Mouse (Mus musculus) cerebellum, adult 2 months (tissue): Measurements from ENCODE around the gene Tsnax. TPM values are rescaled to one million over a fixed set of nuclear protein-coding genes. Genes with fewer than 3 reads are reported as not detected.

ENCODE experiments used
- DNase-seq, 2 experiments: peaks; one replicate each; pipeline ENCODE4 v3.0.0; 2021
- H3K27ac ChIP-seq: fragments of 200-500 bp; 2 replicates; pipeline ENCODE4 v1.5.1; 2012; ENCODE audit warnings: low read length, control low read depth, inconsistent platforms; ENCODE audit not compliant: insufficient read depth
- H3K27me3 ChIP-seq: fragments of 200-500 bp; 2 replicates; pipeline ENCODE4 v1.6.1; 2012; ENCODE audit warnings: inconsistent platforms, mild to moderate bottlenecking, low read length, moderate library complexity; ENCODE audit not compliant: control insufficient read depth, insufficient read depth
- H3K4me1 ChIP-seq: fragments of 200-500 bp; 2 replicates; pipeline ENCODE4 v1.6.1; 2011; ENCODE audit warnings: low read length; ENCODE audit not compliant: control insufficient read depth, insufficient read depth
- H3K4me3 ChIP-seq: fragments of 200-500 bp; replicated peaks from 2 replicates; pipeline ENCODE3; 2011; ENCODE audit warnings: mild to moderate bottlenecking, low read depth, low read length, control low read depth; ENCODE audit not compliant: insufficient read depth
- CTCF ChIP-seq: fragments of 200-500 bp; IDR thresholded peaks from 2 replicates; pipeline ENCODE4 v1.5.1; 2011; ENCODE audit warnings: low read depth, mild to moderate bottlenecking, control low read depth, low read length, moderate library complexity, borderline replicate concordance; ENCODE audit not compliant: insufficient read depth
- POLR2A ChIP-seq: fragments of 200-500 bp; IDR thresholded peaks from 2 replicates; pipeline ENCODE4 v1.6.1; 2011; ENCODE audit warnings: low read length, control low read depth, borderline replicate concordance; ENCODE audit not compliant: insufficient read depth
- WGBS: fragments of 180-500 bp; shearing (Covaris S2); methylation state at CpG from one replicate; pipeline ENCODE4 v1.1.7; 2018; 5-methylcytosine and 5-hydroxymethylcytosine counted together
- polyA plus RNA-seq: library from polyadenylated mRNA; depleted of rRNA; stranded (reverse); fragments of >200 nt; gene quantifications from 2 replicates; pipeline ENCODE4 v1.2.3, GENCODE M21; 2012; rRNA removed

Gene Tsnax
- polyA plus RNA-seq: 185 and 201 TPM in 2 replicates

GRCm38 (mm10) chr8:125012695-125013627, at the start of gene Tsnax:
Gene Tsnax (plus strand): TSS chr8:125012997.
- under 1% methylated on average over 71 of the region's 84 CpGs for WGBS
- Histone ChIP-seq H3K4me3 (peak within 1 kb of the TSS; percentile 73), H3K27me3 (no peaks in the 10 kb centered on the region), H3K4me1 (no peaks in the 10 kb centered on the region), H3K27ac (peak within 1 kb of the TSS; percentile 57)
- DNase-seq: peak; percentile 91 to 94
- no peak for TF ChIP-seq CTCF
- peak; percentile 73; the same call in 1 of the 2 replicates for TF ChIP-seq POLR2A

- no peak for DNase-seq
- no peaks in the 10 kb centered on the region for H3K27me3 ChIP-seq
- TF ChIP-seq CTCF (no peak), POLR2A (no peak)
- 91% methylated on average over 5 of the region's 5 CpGs for WGBS
- H3K4me1 ChIP-seq: no peaks in the 10 kb centered on the region
- no peak overlapping the region for H3K4me3 ChIP-seq
- H3K27ac ChIP-seq: no peak overlapping the region
These were observed 49.6 kb upstream of the Tsnax start for GRCm38 (mm10) chr8:124963246-124963645.

DNA sequence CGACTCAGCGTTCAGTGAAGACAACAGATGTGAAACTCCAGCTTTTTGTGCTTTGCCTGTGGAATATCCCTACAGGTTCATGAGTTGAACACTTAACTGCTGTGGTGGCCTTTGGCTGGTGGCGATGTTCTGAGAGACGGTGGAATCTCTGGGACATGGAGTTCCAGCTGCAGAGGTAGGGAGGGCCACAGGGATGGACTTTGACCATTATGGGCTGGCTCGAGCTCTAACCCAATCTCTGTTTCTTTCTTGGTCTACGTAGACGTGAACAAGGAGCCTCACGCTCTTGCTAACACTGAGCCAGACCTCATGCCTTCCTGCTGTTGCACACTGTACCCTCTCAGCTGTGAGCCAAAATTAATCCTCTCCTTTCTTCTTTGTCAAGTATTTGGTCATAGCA, 47.8 kb upstream of the Tsnax start:
- no peak for DNase-seq
- Histone ChIP-seq H3K4me3 (no peak overlapping the region), H3K4me1 (no peaks in the 10 kb centered on the region), H3K27ac (no peak overlapping the region), H3K27me3 (no peaks in the 10 kb centered on the region)
- TF ChIP-seq POLR2A (no peak), CTCF (no peak)
- WGBS: 91% methylated on average over 8 of the region's 8 CpGs

GRCm38 (mm10) chr8:124970312-124970933, 42.4 kb upstream of the Tsnax start:
- H3K27ac ChIP-seq: no peak overlapping the region
- no peaks in the 10 kb centered on the region for H3K4me1 ChIP-seq
- WGBS: 75% methylated on average over 6 of the region's 6 CpGs
- DNase-seq: no peak
- no peak overlapping the region for H3K4me3 ChIP-seq
- no peak for TF ChIP-seq CTCF
- TF ChIP-seq POLR2A: no peak
- no peaks in the 10 kb centered on the region for H3K27me3 ChIP-seq

DNA sequence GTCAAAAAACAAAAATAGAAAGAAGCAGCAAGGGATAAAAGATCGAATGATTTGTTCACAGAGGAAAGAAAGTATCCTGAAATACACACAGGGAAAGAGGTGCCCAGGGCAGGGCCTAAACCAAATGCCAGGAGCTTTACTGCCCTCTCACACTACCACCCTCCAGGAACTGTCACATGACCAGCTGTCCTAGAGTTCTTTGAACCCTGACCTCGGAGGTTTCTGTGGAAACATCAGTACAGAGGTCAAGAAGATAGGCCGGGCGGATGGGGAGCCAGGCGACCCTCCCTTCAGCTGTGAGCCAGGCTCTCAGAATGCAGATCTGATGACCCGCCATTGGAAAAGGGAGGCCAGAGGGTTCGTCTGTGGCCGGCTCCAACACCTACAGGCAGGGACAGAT, 39.6 kb upstream of the Tsnax start:
- Histone ChIP-seq H3K4me1 (no peaks in the 10 kb centered on the region), H3K27ac (no peak overlapping the region), H3K27me3 (no peaks in the 10 kb centered on the region), H3K4me3 (no peak overlapping the region)
- no peak for DNase-seq
- 83% methylated on average over 8 of the region's 8 CpGs for WGBS
- no peak for TF ChIP-seq CTCF
- no peak for TF ChIP-seq POLR2A

DNA sequence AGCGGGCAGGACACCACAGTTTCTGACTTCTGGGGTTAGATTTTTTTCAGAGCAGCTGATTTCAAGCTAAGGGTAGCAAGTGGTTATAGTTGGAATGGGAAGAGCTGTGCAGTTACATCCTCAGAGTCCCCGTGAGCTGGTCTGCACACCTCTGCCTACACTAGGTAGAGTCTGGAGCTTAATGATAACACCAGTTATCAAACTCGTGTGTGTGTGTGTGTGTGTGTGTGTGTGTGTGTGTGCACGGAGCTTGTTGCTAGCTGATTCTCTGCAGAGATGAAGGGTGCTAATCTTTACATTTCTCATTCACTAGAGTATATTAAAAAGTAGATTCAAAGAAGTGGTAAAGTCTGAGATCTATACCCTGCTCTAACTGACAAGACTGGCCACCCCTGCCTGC, 38.5 kb upstream of the Tsnax start:
- no peak for TF ChIP-seq POLR2A
- WGBS: 77% methylated on average over 4 of the region's 4 CpGs
- Histone ChIP-seq H3K4me3 (no peak overlapping the region), H3K4me1 (no peaks in the 10 kb centered on the region), H3K27ac (no peak overlapping the region), H3K27me3 (no peaks in the 10 kb centered on the region)
- no peak for DNase-seq

- H3K27ac ChIP-seq: no peak overlapping the region
- no peak for TF ChIP-seq POLR2A
- no peak for TF ChIP-seq CTCF
- WGBS: 92% methylated on average over 6 of the region's 6 CpGs
- no peaks in the 10 kb centered on the region for H3K4me1 ChIP-seq
- H3K4me3 ChIP-seq: no peak overlapping the region
- H3K27me3 ChIP-seq: no peaks in the 10 kb centered on the region; the same call in 1 of the 2 replicates
- DNase-seq: no peak
These were observed 36.6 kb upstream of the Tsnax start for GRCm38 (mm10) chr8:124976211-124976610.

DNA sequence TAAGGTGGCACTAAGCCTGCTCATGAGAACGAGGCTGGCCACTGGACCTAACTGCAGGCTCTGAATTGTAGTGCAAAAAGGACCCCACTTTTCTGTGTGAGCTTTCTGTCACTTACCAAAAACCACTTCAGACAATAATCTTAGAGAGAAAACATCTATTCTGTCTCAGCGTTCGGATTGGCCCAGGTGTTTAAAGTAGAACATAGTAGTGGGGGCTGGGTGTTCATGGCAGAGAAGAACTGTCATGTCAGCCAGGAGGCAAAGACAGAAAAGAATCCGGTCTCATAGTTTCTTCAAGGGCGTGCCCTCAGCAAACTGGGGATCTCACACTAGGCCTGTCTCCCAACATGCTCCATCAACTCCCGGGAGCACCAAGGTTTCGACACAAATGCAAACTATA, 34.8 kb upstream of the Tsnax start:
- H3K27me3 ChIP-seq: no peaks in the 10 kb centered on the region; the same call in 1 of the 2 replicates
- TF ChIP-seq CTCF (no peak), POLR2A (no peak)
- no peak overlapping the region for H3K27ac ChIP-seq
- DNase-seq: no peak
- no peak overlapping the region for H3K4me3 ChIP-seq
- 83% methylated on average over 7 of the region's 7 CpGs for WGBS
- no peaks in the 10 kb centered on the region for H3K4me1 ChIP-seq
